Mouse (Mus musculus) hindbrain, embryonic 16.5 days (tissue): ENCODE results near the gene Pmepa1. TPM values are rescaled to one million over a fixed set of nuclear protein-coding genes. Genes with fewer than 3 reads are reported as not detected.

ENCODE experiments used
- ATAC-seq: fragments of 200-750 bp; cut with Nextera tagmentation; 2 replicates; pipeline ENCODE4 v1.8.0; 2017; ENCODE audit warnings: moderate TSS enrichment, moderate library complexity
- H3K27ac ChIP-seq: fragments of 300-500 bp; sonication (generic); 2 replicates; pipeline ENCODE4 v1.5.1; 2014; ENCODE audit warnings: low read depth, mild to moderate bottlenecking, control low read depth, low read length, moderate library complexity
- H3K27me3 ChIP-seq: fragments of 300-500 bp; sonication (generic); replicated peaks from 2 replicates; pipeline ENCODE4 v1.6.1; 2014; ENCODE audit warnings: low read length; ENCODE audit not compliant: control insufficient read depth, insufficient read depth
- H3K36me3 ChIP-seq: fragments of 300-500 bp; sonication (generic); 2 replicates; pipeline ENCODE4 v1.6.1; 2014; ENCODE audit warnings: mild to moderate bottlenecking, low read length, moderate library complexity, mixed read lengths; ENCODE audit not compliant: control insufficient read depth, insufficient read depth
- H3K4me1 ChIP-seq: fragments of 300-500 bp; sonication (generic); 2 replicates; pipeline ENCODE4 v1.6.1; 2014; ENCODE audit warnings: low read depth, low read length; ENCODE audit not compliant: control insufficient read depth, insufficient read depth
- H3K4me2 ChIP-seq: fragments of 300-500 bp; sonication (generic); 2 replicates; pipeline ENCODE4 v1.6.1; 2014; ENCODE audit warnings: mild to moderate bottlenecking, low read length, control low read depth, moderate library complexity
- H3K4me3 ChIP-seq: fragments of 300-500 bp; sonication (generic); 2 replicates; pipeline ENCODE4 v1.5.1; 2014; ENCODE audit warnings: mild to moderate bottlenecking, low read length, control low read depth, moderate library complexity
- H3K9ac ChIP-seq: fragments of 300-500 bp; sonication (generic); 2 replicates; pipeline ENCODE4 v1.6.1; 2014; ENCODE audit warnings: low read depth, mild to moderate bottlenecking, control low read depth, low read length, moderate library complexity
- H3K9me3 ChIP-seq: fragments of 300-500 bp; sonication (generic); 2 replicates; pipeline ENCODE4 v1.6.1; 2014; ENCODE audit warnings: mild to moderate bottlenecking, low read length, moderate library complexity; ENCODE audit not compliant: control insufficient read depth
- WGBS: fragments of 180-500 bp; shearing (Covaris S2); extraction: QIAGEN DNeasy Blood & Tissue Kit; methylation state at CpG from one replicate; pipeline ENCODE4 v1.1.7; 2014; 5-methylcytosine and 5-hydroxymethylcytosine counted together
- polyA plus RNA-seq: library from polyadenylated mRNA; unstranded; fragments of >200 nt; fragmentation: Nextera tagmentation; extraction: Ambion mirVana; gene quantifications from 2 replicates; pipeline ENCODE4 v1.2.1, GENCODE M21; 2015

Pmepa1 gene
- polyA plus RNA-seq, 1 experiment from 2014 or later: 3.2 TPM

DNA sequence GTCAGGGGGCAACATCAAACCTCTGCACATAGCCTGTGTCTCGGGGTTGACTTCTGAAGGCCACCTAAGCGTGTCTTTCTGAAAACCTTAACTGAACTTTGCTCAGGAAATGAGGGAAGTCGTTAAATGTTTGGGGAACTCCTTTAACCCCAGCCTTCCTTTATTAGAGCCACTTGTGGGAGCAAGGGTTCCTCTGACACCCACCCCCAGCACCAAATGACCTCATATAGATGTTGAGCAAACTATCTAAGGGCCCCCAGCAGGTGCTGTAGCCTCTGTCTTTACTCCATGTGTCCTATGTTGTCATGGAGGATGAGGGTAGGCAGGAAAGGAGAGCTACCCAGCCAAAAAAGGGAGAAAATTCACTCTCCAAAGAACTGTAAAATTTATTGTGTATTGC lies 52.2 kb downstream of the Pmepa1 start:
- Histone ChIP-seq H3K4me3 (no peak overlapping the region), H3K27me3 (no peaks in the 10 kb centered on the region), H3K27ac (no peak overlapping the region), H3K4me1 (no peaks in the 10 kb centered on the region; the same call in 1 of the 2 replicates), H3K9me3 (no peaks in the 10 kb centered on the region), H3K9ac (no peak overlapping the region), H3K36me3 (peaks cover 8% of the 10 kb centered on the region), H3K4me2 (no peak overlapping the region)
- no peak for ATAC-seq
- 80% methylated on average over 3 of the region's 3 CpGs for WGBS

DNA sequence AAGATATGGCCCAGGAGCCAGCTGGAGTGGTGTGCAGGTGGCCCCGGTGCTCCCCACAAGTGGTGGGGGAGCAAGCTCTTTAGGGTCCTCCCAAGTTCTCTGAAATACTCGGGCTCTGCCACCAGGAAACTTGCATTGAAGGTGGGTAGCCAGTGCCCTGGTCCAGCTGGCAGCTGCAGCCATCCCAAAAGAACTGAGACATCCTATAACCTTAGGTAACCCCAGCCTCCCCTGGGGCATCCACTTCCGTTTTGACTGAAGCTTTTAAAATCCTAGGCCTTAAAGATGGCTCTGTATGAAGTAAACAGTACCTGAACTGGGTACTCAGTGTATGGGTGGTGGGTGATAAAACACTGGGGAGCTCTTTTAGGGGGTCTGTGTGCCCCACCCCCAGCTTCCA lies 52.8 kb downstream of the Pmepa1 start:
- no peaks in the 10 kb centered on the region for H3K9me3 ChIP-seq
- ATAC-seq: no peak
- no peaks in the 10 kb centered on the region for H3K27me3 ChIP-seq
- H3K27ac ChIP-seq: no peak overlapping the region
- no peak overlapping the region for H3K4me2 ChIP-seq
- no peak overlapping the region for H3K9ac ChIP-seq
- H3K36me3 ChIP-seq: peaks cover 6% of the 10 kb centered on the region
- H3K4me1 ChIP-seq: no peaks in the 10 kb centered on the region; the same call in 1 of the 2 replicates
- H3K4me3 ChIP-seq: no peak overlapping the region
- 92% methylated on average over 3 of the region's 3 CpGs for WGBS

DNA sequence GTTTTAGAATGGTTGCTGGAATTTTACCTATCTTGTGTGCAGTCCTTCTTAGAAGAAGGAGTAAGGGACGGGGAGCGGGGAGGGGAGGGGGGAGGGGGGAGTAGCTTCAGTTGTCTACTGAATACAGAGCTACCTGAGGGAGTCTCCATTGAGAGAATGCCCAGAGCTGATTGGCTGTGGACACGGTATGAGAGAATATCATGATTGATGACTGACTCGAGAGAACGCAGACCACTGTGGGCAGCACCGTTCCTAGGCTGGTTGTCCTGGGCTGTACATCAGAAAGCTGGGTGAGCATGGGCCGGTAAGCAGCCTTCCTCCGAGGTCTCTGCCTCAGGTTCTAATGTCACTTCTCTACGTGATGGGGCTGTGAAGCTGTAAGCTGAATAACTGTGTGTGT lies 55.6 kb downstream of the Pmepa1 start:
- Histone ChIP-seq H3K4me2 (no peak overlapping the region), H3K9ac (no peak overlapping the region), H3K27ac (no peak overlapping the region), H3K36me3 (no peaks in the 10 kb centered on the region; the same call in 1 of the 2 replicates), H3K4me1 (no peaks in the 10 kb centered on the region), H3K27me3 (no peaks in the 10 kb centered on the region), H3K9me3 (no peaks in the 10 kb centered on the region), H3K4me3 (no peak overlapping the region)
- no peak for ATAC-seq
- 91% methylated on average over 9 of the region's 9 CpGs for WGBS

DNA sequence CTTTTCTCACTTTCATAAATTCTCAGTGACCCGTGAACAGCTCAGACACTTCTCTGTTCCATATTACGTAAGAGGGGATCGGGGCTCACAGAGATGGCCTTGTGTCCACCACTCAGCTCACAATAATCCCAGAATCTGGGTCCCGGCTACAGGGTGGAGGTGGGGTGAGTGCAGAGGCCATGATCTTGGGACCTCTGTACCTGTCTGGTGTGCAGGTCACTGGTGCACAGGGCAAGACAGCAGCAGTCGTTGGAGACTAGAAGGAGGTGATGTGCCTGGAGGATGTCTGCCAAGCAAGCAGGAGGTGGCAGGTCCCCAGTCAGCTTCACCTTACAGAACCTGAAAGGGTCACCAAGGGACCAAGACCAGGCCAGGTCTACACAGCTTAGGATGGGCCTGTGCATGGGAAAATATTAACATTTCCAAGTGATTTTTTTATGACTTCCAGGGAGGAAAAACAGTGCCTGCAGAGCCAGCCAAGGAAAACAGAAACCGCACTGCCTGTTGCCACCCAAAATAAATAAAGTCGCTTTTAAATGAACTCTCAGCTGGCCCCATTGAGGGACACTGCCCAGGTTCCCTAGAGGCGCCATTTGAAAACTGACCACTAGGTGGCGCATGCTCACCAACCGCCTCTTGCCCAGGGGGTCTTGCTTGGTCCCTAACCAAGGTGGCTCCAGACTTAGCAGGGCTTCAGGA lies 56.9 kb downstream of the Pmepa1 start:
- Histone ChIP-seq H3K27ac (no peak overlapping the region), H3K36me3 (no peaks in the 10 kb centered on the region), H3K4me3 (no peak overlapping the region), H3K27me3 (no peaks in the 10 kb centered on the region), H3K9ac (no peak overlapping the region), H3K4me2 (no peak overlapping the region), H3K9me3 (no peaks in the 10 kb centered on the region), H3K4me1 (no peaks in the 10 kb centered on the region)
- ATAC-seq: 0 out of 2 replicates have a peak, but pooled peaks have one; percentile 48
- 44% methylated on average over 10 of the region's 10 CpGs for WGBS

DNA sequence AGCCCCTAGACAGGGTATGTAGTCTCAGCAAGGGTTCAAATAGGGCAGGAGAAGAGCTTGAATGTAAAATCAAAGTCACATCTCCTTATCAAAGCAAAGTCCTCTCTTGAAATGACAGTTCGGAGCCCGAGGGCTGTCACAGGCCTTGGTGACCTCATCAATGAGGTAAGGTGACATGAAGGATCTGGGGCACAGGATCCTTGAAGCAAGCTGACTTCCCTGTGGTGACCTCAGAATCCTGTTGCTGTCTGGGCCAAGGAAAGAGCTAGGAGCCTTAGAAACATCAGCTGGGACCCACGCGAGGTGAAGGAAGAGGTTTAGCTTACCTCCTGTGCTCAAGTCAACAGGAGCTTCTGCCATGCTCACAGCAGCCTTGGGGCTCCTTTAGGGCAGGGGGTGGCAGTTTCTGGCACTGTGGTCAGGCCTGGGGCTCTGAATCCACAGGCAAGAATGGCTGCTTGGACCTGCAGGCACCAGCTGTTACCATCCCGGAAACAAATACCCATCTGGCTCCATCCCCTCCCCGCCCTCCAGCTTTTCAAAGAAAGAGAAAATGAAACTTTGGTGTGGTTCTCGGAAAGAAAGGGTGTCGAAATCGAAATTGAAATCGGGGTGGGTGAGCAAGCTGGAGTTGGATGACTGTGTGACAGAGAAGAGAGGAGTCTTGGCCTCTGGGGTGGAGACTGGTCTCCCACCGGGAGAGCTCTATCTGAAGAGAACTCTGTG lies 57.8 kb downstream of the Pmepa1 start, which contains the start of gene Zbp1:
Gene Zbp1 (minus strand): TSS at position 508 of the 726 bp plus-strand sequence.
- Histone ChIP-seq H3K27ac (no peak within 1 kb of the TSS), H3K4me2 (no peak within 1 kb of the TSS), H3K4me3 (no peak within 1 kb of the TSS), H3K9ac (no peak within 1 kb of the TSS), H3K27me3 (no peaks in the 10 kb centered on the region), H3K4me1 (no peaks in the 10 kb centered on the region), H3K36me3 (no peaks in the 10 kb centered on the region), H3K9me3 (no peaks in the 10 kb centered on the region)
- 67% methylated on average over 11 of the region's 11 CpGs for WGBS
- no peak for ATAC-seq

DNA sequence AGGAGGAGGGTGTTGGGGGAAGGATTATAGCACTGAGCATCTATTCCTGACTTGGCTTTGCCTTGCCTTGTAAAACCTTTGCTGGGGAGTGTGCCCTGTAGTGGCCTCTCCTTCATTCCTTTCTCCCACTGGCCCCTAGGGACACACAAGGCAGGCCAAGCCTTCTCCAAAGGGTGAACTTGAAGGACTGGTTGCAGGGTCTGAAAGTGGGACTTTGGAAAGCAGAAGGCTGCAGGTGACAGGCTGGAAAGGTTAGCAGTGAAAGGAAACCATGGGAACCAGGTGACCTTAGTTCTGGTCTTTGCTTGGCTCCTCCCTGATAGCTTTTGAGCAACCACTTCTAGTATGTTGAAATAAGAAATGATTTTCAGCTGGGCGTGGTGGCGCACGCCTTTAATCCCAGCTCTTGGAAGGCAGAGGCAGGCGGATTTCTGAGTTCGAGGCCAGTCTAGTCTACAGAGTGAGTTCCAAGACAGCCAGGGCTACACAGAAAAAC lies 58.5 kb downstream of the Pmepa1 start:
- 94% methylated on average over 5 of the region's 5 CpGs for WGBS

DNA sequence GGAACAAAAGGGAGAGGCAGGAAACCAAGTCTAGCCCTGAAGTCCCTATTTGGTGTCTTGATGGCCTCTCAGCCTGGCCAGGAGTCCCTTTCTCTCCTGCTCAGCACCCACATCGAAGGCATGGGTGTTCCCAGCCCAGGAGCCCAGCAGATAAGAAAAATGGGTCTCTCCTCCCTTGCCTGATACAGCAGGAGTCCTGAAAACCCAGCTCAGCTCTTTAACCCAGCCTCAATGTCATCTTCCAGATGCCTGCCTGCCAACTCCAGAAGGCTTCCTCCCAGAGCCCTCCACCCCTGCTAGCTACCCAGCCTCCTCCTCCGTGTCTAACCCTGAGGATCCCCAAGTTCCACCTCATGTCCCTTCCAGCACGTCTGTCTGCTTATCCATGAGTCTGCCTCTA lies 59.1 kb downstream of the Pmepa1 start:
- 80% methylated on average over 2 of the region's 3 CpGs for WGBS
- no peaks in the 10 kb centered on the region for H3K36me3 ChIP-seq
- no peaks in the 10 kb centered on the region for H3K4me1 ChIP-seq
- no peak for ATAC-seq
- no peaks in the 10 kb centered on the region for H3K27me3 ChIP-seq
- no peak overlapping the region for H3K4me3 ChIP-seq
- no peaks in the 10 kb centered on the region for H3K9me3 ChIP-seq
- no peak overlapping the region for H3K9ac ChIP-seq
- no peak overlapping the region for H3K4me2 ChIP-seq
- H3K27ac ChIP-seq: no peak overlapping the region

More for the DNA sequence above, 58.5 kb downstream of the Pmepa1 start:
- no peak for ATAC-seq
- no peak overlapping the region for H3K4me3 ChIP-seq
- H3K9ac ChIP-seq: no peak overlapping the region
- no peaks in the 10 kb centered on the region for H3K9me3 ChIP-seq
- H3K36me3 ChIP-seq: no peaks in the 10 kb centered on the region
- H3K4me1 ChIP-seq: no peaks in the 10 kb centered on the region
- no peaks in the 10 kb centered on the region for H3K27me3 ChIP-seq
- no peak overlapping the region for H3K27ac ChIP-seq
- H3K4me2 ChIP-seq: no peak overlapping the region

DNA sequence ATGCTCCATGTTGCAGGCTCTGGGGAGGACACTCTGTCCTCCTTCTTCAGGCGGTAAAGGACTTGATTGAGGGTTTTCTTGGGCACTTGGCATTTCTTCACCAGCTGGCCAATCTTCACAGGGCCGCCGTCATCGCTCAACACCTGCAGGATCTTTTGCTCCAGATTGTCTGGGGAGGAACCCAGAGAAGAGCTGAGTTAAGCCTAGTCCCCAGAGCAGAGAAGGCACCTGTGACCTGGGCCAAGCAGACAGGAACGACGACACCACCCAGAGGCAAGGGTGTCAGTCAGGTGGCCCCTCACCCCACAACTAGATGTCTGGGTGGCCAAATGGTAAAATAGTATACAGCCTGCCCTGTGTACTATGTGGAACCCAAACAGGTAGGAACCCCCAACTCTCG lies 59.5 kb downstream of the Pmepa1 start:
- Histone ChIP-seq H3K4me2 (no peak overlapping the region), H3K27ac (no peak overlapping the region), H3K4me3 (no peak overlapping the region), H3K9ac (no peak overlapping the region), H3K36me3 (no peaks in the 10 kb centered on the region), H3K9me3 (no peaks in the 10 kb centered on the region), H3K27me3 (no peaks in the 10 kb centered on the region), H3K4me1 (no peaks in the 10 kb centered on the region)
- WGBS: 88% methylated on average over 7 of the region's 7 CpGs
- ATAC-seq: no peak

DNA sequence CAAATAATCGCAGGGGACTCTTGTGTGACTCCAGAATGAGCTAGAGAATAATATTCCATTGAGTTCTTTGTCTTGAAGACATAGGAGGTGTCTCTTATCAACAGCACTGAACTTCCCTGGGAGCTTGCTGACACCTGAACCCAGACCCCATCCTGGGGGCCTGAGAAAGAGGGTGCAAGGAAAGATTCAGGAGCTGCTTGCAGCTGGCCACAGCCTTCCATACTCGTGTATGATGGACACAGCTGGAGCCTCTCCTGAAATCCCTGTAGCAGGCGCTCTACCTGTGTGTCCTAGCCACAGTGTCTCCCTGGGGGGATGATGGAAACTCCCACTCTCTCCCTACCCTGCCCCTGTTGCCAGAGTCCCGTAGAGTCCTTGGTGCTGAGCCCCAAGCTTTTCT lies 64.1 kb downstream of the Pmepa1 start:
- Histone ChIP-seq H3K4me1 (no peaks in the 10 kb centered on the region), H3K27ac (no peak overlapping the region), H3K9me3 (no peaks in the 10 kb centered on the region), H3K4me2 (no peak overlapping the region), H3K4me3 (no peak overlapping the region), H3K27me3 (no peaks in the 10 kb centered on the region), H3K36me3 (no peaks in the 10 kb centered on the region), H3K9ac (no peak overlapping the region)
- no peak for ATAC-seq
- 79% methylated on average over 4 of the region's 4 CpGs for WGBS
